Mouse (Mus musculus): ENCODE measurements around the gene Polr2g.
A peak's percentile ranks its signal among the peaks of the same experiment; 100 is the strongest.

DNA sequence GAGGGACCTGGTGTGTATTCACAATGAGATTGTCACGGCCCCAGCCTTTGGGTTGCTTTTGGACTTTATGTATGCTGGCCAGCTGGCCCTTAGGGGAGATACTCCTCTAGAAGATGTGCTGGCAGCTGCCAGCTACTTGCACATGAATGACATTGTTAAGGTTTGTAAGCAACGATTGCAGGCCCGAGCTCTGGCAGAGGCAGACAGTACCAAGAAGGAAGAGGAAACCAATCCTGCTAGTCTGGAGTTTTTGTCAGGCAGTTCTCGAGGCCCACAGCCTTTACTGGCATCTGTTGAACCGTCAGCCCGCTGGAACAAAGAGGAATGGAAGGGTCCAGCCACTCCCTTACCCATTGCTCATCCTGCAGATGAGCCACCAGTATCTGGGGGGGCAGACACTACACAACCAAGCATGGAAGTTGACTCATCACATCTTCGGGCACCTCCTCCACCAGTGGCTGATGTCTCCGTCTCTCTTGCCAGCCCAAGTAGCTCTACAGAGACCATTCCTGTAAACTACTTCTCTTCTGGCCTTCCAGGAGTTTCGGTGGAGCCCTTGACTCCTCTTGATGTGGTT is 4.9 kb upstream of the Polr2g start:
- TF ChIP-seq CTCF (IDR thresholded peaks at IDR 0.05; ENCODE audit: control insufficient read depth, insufficient read depth, insufficient read length) (no peak), MYOG (IDR thresholded peaks at IDR 0.05; ENCODE audit: control insufficient read depth, extremely low read depth, insufficient read length) (no peak), CEBPB (IDR thresholded peaks at IDR 0.05; ENCODE audit: low read depth) (no peak), MAX (IDR thresholded peaks at IDR 0.05) (peak; percentile 17)

Measured in C2C12 (cell line).